Mouse (Mus musculus): ENCODE results near the gene Gm45785. TPM values are rescaled to one million over a fixed set of nuclear protein-coding genes. Genes with fewer than 3 reads are reported as not detected.

Gene Gm45785
- not detected for total RNA-seq (2023)

GRCm38 (mm10) chr7:140855860-140856784 lies at the start of gene Gm45785:
Gm45785 (minus strand) TSS chr7:140856331.

DNA sequence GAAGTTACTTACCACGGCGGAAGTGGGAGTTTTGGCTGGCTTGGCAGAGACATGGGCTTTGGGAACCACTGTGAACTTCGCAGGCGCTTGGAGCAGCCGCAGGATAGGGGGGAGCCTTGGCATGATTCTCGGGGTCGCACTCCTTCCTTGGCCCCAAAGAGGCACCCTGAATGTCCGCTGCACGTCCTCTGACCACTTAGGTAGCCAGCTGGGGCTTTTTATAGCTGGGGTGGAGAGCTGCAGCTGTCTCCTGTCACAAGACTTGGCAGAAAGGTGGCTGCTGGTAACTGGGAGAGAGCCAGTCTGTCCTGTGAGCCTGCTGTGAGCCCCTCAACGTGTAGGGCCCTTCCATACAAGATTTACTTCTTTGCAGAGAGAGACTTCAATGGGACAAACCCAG lies 44.1 kb upstream of the Gm45785 start, which contains the start of gene Cox8b:
Gene Cox8b, minus strand, starts transcription at position 227 of the 400 bp plus-strand sequence.

GRCm38 (mm10) chr7:140881696-140882468 lies 25.8 kb upstream of the Gm45785 start, which contains the start of the genes Psmd13 and Sirt3:
Psmd13 (plus strand) TSS chr7:140881968.
Sirt3 (minus strand) TSS chr7:140882309.

GRCm38 (mm10) chr7:140857550-140858505 lies 1.7 kb upstream of the Gm45785 start, which contains the start of gene Bet1l:
Bet1l (minus strand) TSS chr7:140857577.

GRCm38 (mm10) chr7:140856785-140857549 lies 836 bp upstream of the Gm45785 start, which contains the start of gene Ric8a:
Ric8a (plus strand) TSS chr7:140856957.

GRCm38 (mm10) chr7:140847755-140848580 lies 8.2 kb downstream of the Gm45785 start, which contains the start of gene Odf3:
Odf3 (plus strand) TSS chr7:140847805.

DNA sequence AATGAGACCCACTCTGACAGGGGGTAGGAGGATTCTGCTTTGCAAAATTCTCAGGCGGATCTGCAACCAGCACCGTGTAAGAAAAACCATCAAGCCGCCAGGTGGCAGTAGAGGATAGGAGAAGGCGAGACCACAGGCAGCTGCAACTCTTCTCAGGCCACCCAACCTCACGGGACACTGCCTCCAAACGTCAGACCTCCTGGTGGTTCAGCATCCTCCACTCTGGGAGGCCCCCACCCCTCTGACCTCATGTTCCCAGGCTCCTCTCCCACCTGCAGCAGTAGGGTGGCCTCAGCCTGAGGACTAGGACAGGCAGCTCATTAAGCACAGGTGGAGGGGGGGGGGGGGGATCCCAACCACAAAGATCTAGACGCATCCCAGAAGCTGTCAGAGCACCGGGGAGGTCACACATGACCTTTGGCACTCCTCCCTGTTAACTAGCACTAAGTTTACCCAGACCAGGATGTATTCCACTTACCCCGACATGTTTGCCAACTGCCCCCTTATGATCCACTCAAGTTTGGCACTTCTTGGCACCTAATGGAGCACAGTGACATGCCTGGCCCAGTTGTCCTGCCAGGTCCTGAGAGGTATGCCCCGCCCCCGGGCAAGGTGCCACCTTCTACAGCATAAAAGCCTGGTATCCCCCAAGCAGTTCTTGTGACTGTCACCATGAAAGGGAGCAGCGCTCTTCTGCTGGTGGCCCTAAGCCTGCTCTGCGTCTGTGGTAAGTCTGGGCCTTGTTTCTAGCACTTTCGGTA lies 11.0 kb downstream of the Gm45785 start, which contains the start of gene Scgb1c1:
Gene Scgb1c1, plus strand, starts transcription at position 643 of the 761 bp plus-strand sequence.

GRCm38 (mm10) chr7:140834968-140835757 lies 21.0 kb downstream of the Gm45785 start, which contains the start of gene Urah:
Urah (plus strand) TSS chr7:140835018.

GRCm38 (mm10) chr7:140821653-140822329 lies 34.3 kb downstream of the Gm45785 start, which contains the start of gene Zfp941:
Zfp941 (minus strand) TSS chr7:140822178.

DNA sequence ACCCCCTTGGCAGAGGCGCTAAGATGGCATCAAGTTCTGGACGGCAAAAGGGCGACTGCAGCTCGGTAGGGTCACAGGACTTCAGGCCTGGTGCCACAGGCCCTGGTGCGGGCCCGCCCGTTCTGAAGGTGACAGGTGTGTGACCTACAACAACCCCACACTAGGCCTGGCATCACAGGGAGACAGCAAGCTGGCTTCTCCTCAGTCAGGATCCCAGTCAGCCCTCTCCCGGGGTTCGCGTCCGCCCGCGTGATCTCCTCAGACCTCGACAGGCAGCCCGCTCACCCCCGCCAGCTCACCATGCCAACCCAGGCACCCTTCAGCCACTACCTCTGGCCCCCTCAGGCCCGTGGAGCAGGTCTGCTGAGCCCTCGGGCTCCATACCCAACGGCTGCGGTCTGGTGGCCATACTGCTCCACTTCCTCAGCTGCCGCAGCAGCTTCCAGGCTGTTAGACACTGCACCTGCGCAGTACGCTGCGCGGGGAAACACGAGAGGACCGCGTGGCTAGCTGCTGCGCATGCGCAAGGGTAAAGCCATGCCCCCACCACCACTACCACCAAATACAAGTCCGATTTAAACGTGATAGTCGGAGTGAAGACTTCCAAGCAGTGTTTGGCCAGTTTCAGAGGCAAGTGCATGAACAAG lies 68.6 kb downstream of the Gm45785 start, which contains the start of gene Syce1:
Gene Syce1, minus strand, starts transcription at position 447 of the 647 bp plus-strand sequence.

Other genes with a start within 250 kb of the Gm45785 start
- not detected for gene Olfr61, start 227.4 kb downstream of the Gm45785 start, total RNA-seq (2023)
- gene Olfr53, start 209.9 kb downstream of the Gm45785 start, total RNA-seq (2023), result not detected
- not detected for gene Olfr539, start 196.4 kb downstream of the Gm45785 start, total RNA-seq (2023)
- gene Olfr45, start 174.4 kb downstream of the Gm45785 start, total RNA-seq (2023), result not detected
- gene Olfr541, start 159.1 kb downstream of the Gm45785 start, total RNA-seq (2023), result not detected
- gene Cyp2e1, start 92.6 kb downstream of the Gm45785 start, total RNA-seq (2023), result not detected
- gene Syce1, start 68.5 kb downstream of the Gm45785 start, total RNA-seq (2023), result not detected
- not detected for gene Zfp941, start 34.2 kb downstream of the Gm45785 start, total RNA-seq (2023)
- not detected for gene Urah, start 21.3 kb downstream of the Gm45785 start, total RNA-seq (2023)
- gene Scgb1c1, start 10.8 kb downstream of the Gm45785 start, total RNA-seq (2023), result not detected
- gene Odf3, start 8.5 kb downstream of the Gm45785 start, total RNA-seq (2023), result not detected
- gene Ric8a, start 626 bp upstream of the Gm45785 start, total RNA-seq (2023), result 100 to 1,000 TPM; 109 to 116 TPM
- 10 to 100 TPM; 31.2 to 31.7 TPM for gene Bet1l, start 1.2 kb upstream of the Gm45785 start, total RNA-seq (2023)
- gene Psmd13, start 25.6 kb upstream of the Gm45785 start, total RNA-seq (2023), result 10 to 100 TPM; 75.3 to 88.5 TPM
- 1 to 10 TPM; 8.4 to 9.2 TPM for gene Sirt3, start 26.0 kb upstream of the Gm45785 start, total RNA-seq (2023)
- gene Cox8b, start 44.1 kb upstream of the Gm45785 start, total RNA-seq (2023), result not detected
- under 1 TPM in 1 of 2 experiments, not detected in 1; 0.17 TPM for gene Nlrp6, start 64.6 kb upstream of the Gm45785 start, total RNA-seq (2023)
- 1 to 10 TPM; 7.3 to 8.9 TPM for gene Pgghg, start 85.1 kb upstream of the Gm45785 start, total RNA-seq (2023)
- gene Ifitm5, start 94.0 kb upstream of the Gm45785 start, total RNA-seq (2023), result not detected
- not detected for gene Gm45717, start 99.6 kb upstream of the Gm45785 start, total RNA-seq (2023)
- gene Ifitm2, start 99.7 kb upstream of the Gm45785 start, total RNA-seq (2023), result 10 to 100 TPM; 17.0 to 18.4 TPM
- gene Ifitm1, start 110.9 kb upstream of the Gm45785 start, total RNA-seq (2023), result 1 to 10 TPM in 1 of 2 experiments, not detected in 1; 5.9 TPM
- 1 to 10 TPM; 1.2 to 5.6 TPM for gene Ifitm3, start 154.4 kb upstream of the Gm45785 start, total RNA-seq (2023)
- not detected for gene Ifitm6, start 161.6 kb upstream of the Gm45785 start, total RNA-seq (2023)
- gene Gm17387, start 172.8 kb upstream of the Gm45785 start, total RNA-seq (2023), result not detected
- 1 to 10 TPM; 1.4 to 2.2 TPM for gene B4galnt4, start 204.8 kb upstream of the Gm45785 start, total RNA-seq (2023)
- gene Pkp3, start 221.9 kb upstream of the Gm45785 start, total RNA-seq (2023), result 10 to 100 TPM; 45.7 to 59.0 TPM
- gene Sigirr, start 244.2 kb upstream of the Gm45785 start, total RNA-seq (2023), result 10 to 100 TPM; 74.9 to 85.3 TPM

All from T-cell, adult 66 days (primary cell).